Mouse (Mus musculus) cortical plate, adult 2 months (tissue): ENCODE measurements around the gene Loxl3. TPM values are rescaled to one million over a fixed set of nuclear protein-coding genes. Genes with fewer than 3 reads are reported as not detected.

ENCODE experiments used
- H3K27ac ChIP-seq: fragments of 200-500 bp; 2 replicates; pipeline ENCODE4 v1.5.1; 2012; ENCODE audit warnings: low read length, control low read depth, inconsistent platforms; ENCODE audit not compliant: insufficient read depth
- H3K4me1 ChIP-seq: fragments of 200-500 bp; 2 replicates; pipeline ENCODE4 v1.6.1; 2011; ENCODE audit warnings: low read length; ENCODE audit not compliant: control insufficient read depth, insufficient read depth
- H3K4me3 ChIP-seq: fragments of 200-500 bp; 2 replicates; pipeline ENCODE4 v1.5.1; 2011; ENCODE audit warnings: mild to moderate bottlenecking, low read length, control low read depth; ENCODE audit not compliant: insufficient read depth
- CTCF ChIP-seq: fragments of 200-500 bp; IDR thresholded peaks from 2 replicates; pipeline ENCODE4 v1.5.1; 2011; ENCODE audit warnings: mild to moderate bottlenecking, control low read depth, low read length; ENCODE audit not compliant: insufficient read depth; ENCODE audit errors: extremely low read depth
- POLR2A ChIP-seq: fragments of 200-500 bp; IDR thresholded peaks from 2 replicates; pipeline ENCODE4 v1.6.1; 2011; ENCODE audit warnings: mild to moderate bottlenecking, low read length, control low read depth; ENCODE audit not compliant: insufficient read depth; ENCODE audit errors: extremely low read depth
- polyA plus RNA-seq: library from polyadenylated mRNA; depleted of rRNA; stranded (reverse); fragments of >200 nt; gene quantifications from 2 replicates; pipeline ENCODE4 v1.2.3, GENCODE M21; 2012

Gene Loxl3
- polyA plus RNA-seq, 1 experiment, result 4.9 TPM

GRCm38 (mm10) chr6:83014482-83015466, 19.2 kb upstream of the Loxl3 start:
- TF ChIP-seq POLR2A, result no peak
- TF ChIP-seq CTCF, result no peak
- H3K4me1 ChIP-seq, result no peaks in the 10 kb centered on the region
- H3K4me3 ChIP-seq, result no peak overlapping the region
- no peak overlapping the region for H3K27ac ChIP-seq

- Histone ChIP-seq H3K27ac (no peak overlapping the region), H3K4me1 (no peaks in the 10 kb centered on the region), H3K4me3 (no peak overlapping the region)
- TF ChIP-seq POLR2A, result no peak
- TF ChIP-seq CTCF, result no peak
Measured at GRCm38 (mm10) chr6:83015749-83016148, 18.2 kb upstream of the Loxl3 start.

- Histone ChIP-seq H3K27ac (no peak overlapping the region), H3K4me3 (no peak overlapping the region), H3K4me1 (no peaks in the 10 kb centered on the region)
- TF ChIP-seq POLR2A (no peak), CTCF (no peak)
Measured at GRCm38 (mm10) chr6:83017190-83017589, 16.8 kb upstream of the Loxl3 start.

GRCm38 (mm10) chr6:83019044-83019443, 14.9 kb upstream of the Loxl3 start:
- Histone ChIP-seq H3K27ac (no peak overlapping the region), H3K4me1 (no peaks in the 10 kb centered on the region), H3K4me3 (no peak overlapping the region)
- no peak for TF ChIP-seq POLR2A
- TF ChIP-seq CTCF, result no peak

- H3K4me1 ChIP-seq, result no peaks in the 10 kb centered on the region
- no peak overlapping the region for H3K4me3 ChIP-seq
- TF ChIP-seq CTCF, result no peak
- H3K27ac ChIP-seq, result no peak overlapping the region
Measured at GRCm38 (mm10) chr6:83020121-83020520, 13.9 kb upstream of the Loxl3 start.

GRCm38 (mm10) chr6:83020836-83021593, 13.0 kb upstream of the Loxl3 start:
- Histone ChIP-seq H3K27ac (no peak overlapping the region), H3K4me1 (no peaks in the 10 kb centered on the region), H3K4me3 (no peak overlapping the region)
- TF ChIP-seq POLR2A (no peak), CTCF (no peak)

- no peak for TF ChIP-seq POLR2A
- no peak for TF ChIP-seq CTCF
- no peak overlapping the region for H3K27ac ChIP-seq
- no peaks in the 10 kb centered on the region for H3K4me1 ChIP-seq
- H3K4me3 ChIP-seq, result no peak overlapping the region
Measured at GRCm38 (mm10) chr6:83023008-83023407, 11.0 kb upstream of the Loxl3 start.

GRCm38 (mm10) chr6:83023786-83024185, 10.2 kb upstream of the Loxl3 start:
- H3K4me1 ChIP-seq, result no peaks in the 10 kb centered on the region
- H3K27ac ChIP-seq, result no peak overlapping the region
- H3K4me3 ChIP-seq, result no peak overlapping the region
- TF ChIP-seq CTCF (no peak), POLR2A (no peak)

GRCm38 (mm10) chr6:83024421-83024820, 9.6 kb upstream of the Loxl3 start:
- Histone ChIP-seq H3K27ac (no peak overlapping the region), H3K4me3 (no peak overlapping the region), H3K4me1 (no peaks in the 10 kb centered on the region)
- TF ChIP-seq POLR2A (no peak), CTCF (no peak)

- no peak overlapping the region for H3K4me3 ChIP-seq
- H3K4me1 ChIP-seq, result no peaks in the 10 kb centered on the region
- no peak overlapping the region for H3K27ac ChIP-seq
- TF ChIP-seq POLR2A (no peak), CTCF (no peak)
Measured at GRCm38 (mm10) chr6:83025221-83025620, 8.8 kb upstream of the Loxl3 start.
